Mouse (Mus musculus) CD4-positive naive resting alpha-beta T cell, adult 76 days (primary cell): ENCODE results near the gene Capns1. TPM values are rescaled to one million over a fixed set of nuclear protein-coding genes. Genes with fewer than 3 reads are reported as not detected.

Source experiments
- total RNA-seq: library from RNA; stranded (reverse); gene quantifications from one replicate; pipeline ENCODE4 v1.2.4, GENCODE M21; 2023

Capns1 gene
- total RNA-seq = 123 TPM

DNA sequence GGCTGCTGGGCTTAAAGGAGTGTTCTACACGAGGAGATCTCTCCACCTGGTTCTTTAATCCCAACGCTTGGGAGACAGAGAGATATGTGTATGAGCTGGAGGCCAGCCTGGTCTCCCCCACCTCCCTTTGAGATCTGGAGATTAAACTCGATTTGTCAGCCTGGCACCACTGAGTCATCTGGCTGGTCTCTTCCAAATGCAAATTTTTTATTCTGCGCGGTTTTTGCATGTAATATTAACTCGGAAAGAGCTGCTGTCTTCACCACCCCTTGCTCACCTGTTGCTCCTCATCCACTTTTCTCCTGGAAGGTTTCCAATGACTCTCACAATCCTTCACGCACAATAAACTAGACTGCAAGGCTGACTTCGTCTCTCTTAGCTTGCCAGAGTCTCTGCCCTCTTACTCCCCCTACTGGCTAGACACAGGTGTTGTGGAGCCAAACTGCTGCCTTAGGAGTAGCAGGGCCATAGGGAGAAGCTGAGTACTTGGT is at the start of gene Capns1:
TSS of gene Capns1 (minus strand) at position 331 of the 491 bp plus-strand sequence.

DNA sequence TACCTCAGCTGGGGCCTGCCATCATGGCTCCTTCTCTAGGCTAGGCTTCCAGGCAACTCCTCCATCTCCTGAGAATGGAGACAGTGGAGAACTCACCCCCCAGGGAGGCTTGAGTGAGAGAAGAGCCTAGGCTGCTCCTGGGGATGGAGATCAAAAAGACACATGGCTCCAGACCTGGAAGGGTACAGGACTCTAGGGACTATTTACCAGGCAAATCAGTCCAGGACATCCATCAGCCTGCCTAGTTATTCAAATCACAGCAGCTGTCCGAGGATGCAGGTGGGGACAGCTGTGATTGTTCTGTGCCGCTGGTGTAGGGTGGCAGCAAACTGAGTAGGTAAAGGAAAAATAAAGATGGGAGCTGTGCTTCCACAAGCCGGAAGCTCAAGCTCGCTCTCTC is 37.0 kb upstream of the Capns1 start, which contains the start of gene Ovol3:
TSS of gene Ovol3 (minus strand) at position 101 of the 400 bp plus-strand sequence.

DNA sequence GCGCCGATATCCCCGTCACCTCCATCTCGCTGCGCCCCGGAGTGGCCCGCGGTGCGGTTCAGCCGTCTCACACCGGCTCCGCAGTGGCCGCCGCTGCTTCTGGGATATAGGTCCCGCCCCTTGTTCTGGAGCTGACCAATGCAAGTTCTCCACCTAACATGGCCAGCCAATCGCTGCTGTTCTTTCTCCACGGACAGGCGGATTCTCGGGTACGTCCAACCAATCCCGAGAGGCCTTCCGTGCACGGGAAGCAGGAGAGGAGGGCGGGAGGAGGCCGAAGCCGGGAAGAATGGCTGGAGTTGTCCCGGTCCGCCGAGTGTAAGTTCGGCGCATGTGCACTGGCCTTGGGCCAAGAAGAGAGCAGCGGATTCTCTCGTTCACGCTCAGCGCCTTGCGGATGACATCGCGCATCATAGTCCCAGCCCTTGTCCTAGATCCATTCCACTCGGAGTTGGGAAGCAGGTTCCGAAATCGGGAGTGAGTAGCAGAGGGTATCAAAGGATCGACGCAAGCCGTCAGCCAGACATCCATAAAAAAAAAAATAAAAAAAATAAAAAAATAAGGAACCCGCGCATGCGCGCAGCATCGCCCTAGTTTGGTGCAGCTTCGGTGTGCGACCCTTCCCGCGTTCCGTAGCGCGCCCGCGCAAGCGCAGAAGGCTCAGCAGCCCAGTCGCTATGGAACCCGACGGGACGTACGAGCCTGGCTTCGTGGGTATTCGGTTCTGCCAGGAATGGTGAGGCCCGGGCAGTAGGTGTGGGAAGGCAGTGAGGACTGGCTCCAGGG is 33.3 kb upstream of the Capns1 start, which contains the start of the genes Polr2i and Tbcb:
TSS of gene Polr2i (plus strand) at position 280 of the 786 bp plus-strand sequence.
TSS of gene Tbcb (minus strand) at position 604 of the 786 bp plus-strand sequence.

DNA sequence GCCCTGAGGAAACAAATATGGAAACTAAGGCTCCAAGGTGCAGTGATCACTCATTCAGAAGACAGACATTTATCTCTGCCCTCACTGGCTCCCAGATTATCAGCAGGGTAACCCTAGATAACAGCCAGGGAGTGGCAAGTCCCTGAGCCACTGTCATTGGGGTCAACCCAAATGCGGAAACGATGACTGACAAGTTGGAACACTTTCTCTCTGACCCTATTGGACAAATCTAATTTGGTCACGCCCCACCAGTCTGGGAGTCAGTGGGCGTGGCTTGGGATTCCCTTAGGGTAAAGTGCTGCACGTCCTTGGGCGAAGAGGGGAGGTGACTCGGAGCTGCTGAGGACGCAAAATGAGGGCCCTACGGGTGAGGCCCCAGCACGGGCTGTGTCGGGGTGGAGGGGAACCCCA is 14.7 kb downstream of the Capns1 start, which contains the start of gene Cox7a1:
TSS of gene Cox7a1 (plus strand) at position 266 of the 411 bp plus-strand sequence.

DNA sequence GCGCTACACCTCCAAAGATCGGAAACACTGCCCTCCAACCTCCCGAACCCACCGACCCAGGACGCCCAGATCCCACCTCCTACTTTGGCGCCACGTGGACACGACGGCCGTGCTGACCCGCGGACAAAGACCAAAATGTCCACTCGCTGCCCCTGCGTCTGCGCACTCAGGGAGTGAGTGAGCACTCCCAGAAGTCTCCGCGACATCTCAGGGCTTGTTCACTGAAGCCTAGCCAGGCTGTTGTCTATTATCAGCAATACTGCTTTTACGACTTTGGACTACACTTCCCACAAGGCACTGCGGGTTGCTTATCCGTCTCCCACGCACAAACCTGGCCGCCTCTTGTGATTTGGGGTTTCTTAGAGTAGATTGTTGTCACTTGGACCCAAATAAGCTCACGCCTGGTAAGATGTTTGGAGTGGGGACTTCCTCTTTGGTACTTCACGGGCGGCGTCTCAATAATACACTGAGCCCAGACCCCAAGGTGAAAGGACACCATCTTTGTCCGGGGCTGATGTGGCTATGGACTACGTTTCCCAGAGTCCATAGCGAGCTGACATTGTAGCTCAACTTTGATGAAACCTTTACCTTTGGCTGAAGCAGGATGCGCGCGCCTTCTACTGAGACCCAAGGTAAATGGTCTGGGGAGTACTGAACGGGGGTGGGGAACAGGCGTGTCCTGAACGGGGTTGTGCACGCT is 28.9 kb downstream of the Capns1 start, which contains the start of gene Zfp146:
TSS of gene Zfp146 (minus strand) at position 168 of the 700 bp plus-strand sequence.

Other genes starting within 250 kb of the Capns1 start
- 8.1 TPM for gene Zfp74, start 244.7 kb downstream of the Capns1 start, total RNA-seq
- 12.8 TPM for gene Zfp568, start 214.9 kb downstream of the Capns1 start, total RNA-seq
- gene Zfp14, start 147.4 kb downstream of the Capns1 start, total RNA-seq = 2.0 TPM
- 4.0 TPM for gene Zfp82, start 125.9 kb downstream of the Capns1 start, total RNA-seq
- gene Gm26920, start 108.4 kb downstream of the Capns1 start, total RNA-seq = not detected
- gene Zfp566, start 108.3 kb downstream of the Capns1 start, total RNA-seq = 9.0 TPM
- gene Zfp260, start 104.0 kb downstream of the Capns1 start, total RNA-seq = 55.2 TPM
- 5.2 TPM for gene Zfp382, start 76.9 kb downstream of the Capns1 start, total RNA-seq
- 41.9 TPM for gene Zfp146, start 29.1 kb downstream of the Capns1 start, total RNA-seq
- gene Cox7a1, start 14.7 kb downstream of the Capns1 start, total RNA-seq = not detected
- 23.6 TPM for gene Polr2i, start 33.1 kb upstream of the Capns1 start, total RNA-seq
- 25.8 TPM for gene Tbcb, start 33.5 kb upstream of the Capns1 start, total RNA-seq
- gene Ovol3, start 36.9 kb upstream of the Capns1 start, total RNA-seq = not detected
- gene Thap8, start 81.3 kb upstream of the Capns1 start, total RNA-seq = 0.64 TPM
- gene Wdr62, start 81.6 kb upstream of the Capns1 start, total RNA-seq = 5.8 TPM
- gene Clip3, start 92.9 kb upstream of the Capns1 start, total RNA-seq = 0.53 TPM
- 64.0 TPM for gene Alkbh6, start 109.9 kb upstream of the Capns1 start, total RNA-seq
- gene Syne4, start 116.0 kb upstream of the Capns1 start, total RNA-seq = 6.4 TPM
- gene E130208F15Rik, start 122.9 kb upstream of the Capns1 start, total RNA-seq = 5.8 TPM
- gene Sdhaf1, start 125.1 kb upstream of the Capns1 start, total RNA-seq = 14.3 TPM
- gene Lrfn3, start 164.0 kb upstream of the Capns1 start, total RNA-seq = not detected
- 30.8 TPM for gene Tyrobp, start 214.9 kb upstream of the Capns1 start, total RNA-seq
- gene Hcst, start 221.0 kb upstream of the Capns1 start, total RNA-seq = 153 TPM
- gene Nfkbid, start 222.9 kb upstream of the Capns1 start, total RNA-seq = 83.8 TPM
- gene Aplp1, start 246.7 kb upstream of the Capns1 start, total RNA-seq = 1.3 TPM